Mouse (Mus musculus): ENCODE results near the gene Krtap9-1. TPM values are rescaled to one million over a fixed set of nuclear protein-coding genes. Genes with fewer than 3 reads are reported as not detected.
"Not testable (repeated sequence)": the region's sequence is repeated elsewhere in the genome, so short reads cannot be mapped to it uniquely, and the experiment has no call there.

The Krtap9-1 gene
- not detected in 2 replicates for polyA plus RNA-seq (2012; ENCODE audit: insufficient read depth, insufficient read length, low replicate concordance, missing spikeins)

DNA sequence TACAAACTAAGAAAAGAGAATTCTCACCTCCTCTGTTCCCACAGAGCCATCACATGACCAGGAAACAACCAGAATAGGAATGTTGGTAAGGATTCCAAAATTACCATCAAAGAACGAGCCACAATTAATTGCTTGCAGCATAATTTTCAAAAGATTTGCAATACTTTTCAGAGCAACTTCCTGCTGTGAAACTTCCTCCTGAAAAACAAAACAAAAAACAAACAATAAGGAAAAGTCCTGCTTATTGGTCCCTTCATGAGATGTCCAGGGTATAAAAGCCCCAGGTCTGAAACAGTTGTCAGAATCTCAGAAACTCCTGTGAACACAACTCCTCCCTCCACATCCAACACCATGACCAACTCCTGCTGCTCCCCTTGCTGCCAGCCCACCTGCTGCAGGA is at the start of gene Krtap9-1:
Krtap9-1 (plus strand) TSS at position 301 of the 400 bp plus-strand sequence.
- not testable (repeated sequence) for H3K27ac ChIP-seq (ENCODE audit: insufficient read depth, low read depth, low read length); H3K4me3 ChIP-seq (ENCODE audit: insufficient read depth, low read depth, low read length); H3K4me1 ChIP-seq (ENCODE audit: control insufficient read depth, insufficient read depth, low read length)
- WGBS = 34% methylated on average over 1 of the region's 1 CpGs

DNA sequence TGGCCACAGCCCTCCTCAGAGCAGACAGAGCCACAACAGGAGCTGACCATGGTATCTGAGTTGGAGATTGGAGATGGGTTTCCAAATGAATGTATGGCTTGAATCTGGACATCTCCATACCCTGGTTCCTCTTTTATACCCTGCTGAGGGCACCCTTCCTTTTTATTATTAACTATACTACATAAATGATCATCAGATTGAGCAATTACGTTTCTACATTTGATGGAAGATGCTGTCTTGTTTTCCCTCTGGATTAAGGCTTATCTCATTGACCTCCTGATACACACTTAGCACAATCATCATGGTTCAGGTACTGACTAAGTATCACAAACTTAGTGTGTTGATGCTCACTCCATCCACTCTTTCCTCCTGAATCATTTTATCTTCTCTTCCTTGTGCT is 35.2 kb upstream of the Krtap9-1 start, which contains the start of gene 2300003K06Rik:
2300003K06Rik (minus strand) TSS at position 101 of the 400 bp plus-strand sequence.
- WGBS = 76% methylated on average over 1 of the region's 1 CpGs
- TF ChIP-seq POLR2A (IDR thresholded peaks at IDR 0.05; ENCODE audit: insufficient read depth, low read depth, low read length) (no peak), CTCF (IDR thresholded peaks at IDR 0.05; ENCODE audit: insufficient read depth, low read depth, low read length) (no peak)
- H3K4me1 ChIP-seq (ENCODE audit: control insufficient read depth, insufficient read depth, low read length) = no peaks in the 10 kb centered on the region
- no peak within 1 kb of the TSS for H3K27ac ChIP-seq (ENCODE audit: insufficient read depth, low read depth, low read length)
- H3K4me3 ChIP-seq (ENCODE audit: insufficient read depth, low read depth, low read length) = no peak within 1 kb of the TSS

DNA sequence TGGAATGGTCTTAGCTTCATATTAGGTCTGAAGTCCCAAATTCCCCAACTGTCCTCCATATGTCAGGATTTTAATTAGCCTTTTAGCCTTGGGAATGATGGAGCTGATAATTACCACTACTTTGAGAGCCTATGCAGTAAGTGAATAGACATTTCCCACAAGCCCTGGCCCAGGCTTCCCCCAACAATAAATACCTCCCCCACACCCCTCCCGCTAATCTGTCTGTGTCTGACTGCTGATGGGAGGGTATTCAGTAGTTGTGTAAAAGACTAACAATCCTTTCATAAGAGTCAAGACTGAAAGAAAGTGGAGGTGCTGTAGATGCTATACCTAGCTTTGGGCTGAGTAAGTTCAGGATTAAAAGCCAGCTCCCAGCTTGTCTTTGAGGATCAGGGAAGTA is 31.0 kb upstream of the Krtap9-1 start:
- H3K4me3 ChIP-seq (ENCODE audit: insufficient read depth, low read depth, low read length) = no peak overlapping the region
- TF ChIP-seq CTCF (IDR thresholded peaks at IDR 0.05; ENCODE audit: insufficient read depth, low read depth, low read length) = no peak
- no peak for TF ChIP-seq POLR2A (IDR thresholded peaks at IDR 0.05; ENCODE audit: insufficient read depth, low read depth, low read length)
- no peak overlapping the region for H3K27ac ChIP-seq (ENCODE audit: insufficient read depth, low read depth, low read length)
- no peaks in the 10 kb centered on the region for H3K4me1 ChIP-seq (ENCODE audit: control insufficient read depth, insufficient read depth, low read length)
- 40% methylated on average over 1 of the region's 1 CpGs for WGBS

DNA sequence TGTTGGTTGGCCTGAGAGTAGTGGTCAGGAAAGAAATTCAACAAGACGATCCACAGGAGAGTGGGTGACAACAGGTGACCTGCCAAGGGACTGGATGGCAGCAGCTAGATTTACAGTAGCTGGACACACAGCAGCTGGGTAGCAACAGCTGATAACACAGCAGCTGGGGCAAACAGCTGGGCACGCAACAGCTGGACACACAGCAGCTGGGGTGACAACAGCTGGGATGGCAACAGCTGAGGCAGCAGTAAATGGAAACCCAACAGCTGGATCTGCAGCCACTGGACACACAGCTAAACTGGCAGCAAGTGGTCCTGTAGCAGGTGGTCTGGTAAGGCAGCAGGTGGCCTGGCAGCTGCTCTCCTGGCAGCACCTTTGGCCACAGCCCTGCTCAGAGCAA is 26.4 kb upstream of the Krtap9-1 start:
- whole genome bisulfite sequencing = 96% methylated on average over 2 of the region's 2 CpGs
- no peaks in the 10 kb centered on the region for H3K4me1 ChIP-seq (ENCODE audit: control insufficient read depth, insufficient read depth, low read length)
- no peak overlapping the region for H3K27ac ChIP-seq (ENCODE audit: insufficient read depth, low read depth, low read length)
- TF ChIP-seq POLR2A (IDR thresholded peaks at IDR 0.05; ENCODE audit: insufficient read depth, low read depth, low read length) = no peak
- no peak for TF ChIP-seq CTCF (IDR thresholded peaks at IDR 0.05; ENCODE audit: insufficient read depth, low read depth, low read length)
- no peak overlapping the region for H3K4me3 ChIP-seq (ENCODE audit: insufficient read depth, low read depth, low read length)

DNA sequence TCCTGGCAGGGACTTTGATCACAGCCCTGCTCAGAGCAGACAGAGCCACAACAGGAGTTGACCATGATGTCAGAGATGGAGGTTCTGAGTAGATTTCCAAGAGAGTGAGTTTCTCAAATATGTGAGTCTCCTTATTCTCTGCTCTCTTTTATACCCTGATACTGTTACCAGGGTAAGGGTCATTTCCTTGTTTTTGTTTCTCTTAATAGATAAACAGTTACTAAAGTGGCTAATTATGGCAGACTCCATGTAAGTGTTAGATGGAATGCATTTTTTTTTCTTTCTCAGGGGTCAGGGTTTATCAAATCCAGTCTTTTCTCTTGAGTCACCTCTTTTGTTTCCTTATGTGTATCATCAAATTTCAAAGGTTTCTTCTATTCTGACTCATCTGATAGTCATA is 21.7 kb upstream of the Krtap9-1 start, which contains the start of gene Krtap4-16:
Krtap4-16 (minus strand) TSS at position 101 of the 400 bp plus-strand sequence.
- Histone ChIP-seq H3K27ac (ENCODE audit: insufficient read depth, low read depth, low read length) (no peak within 1 kb of the TSS), H3K4me3 (ENCODE audit: insufficient read depth, low read depth, low read length) (no peak within 1 kb of the TSS)
- TF ChIP-seq CTCF (IDR thresholded peaks at IDR 0.05; ENCODE audit: insufficient read depth, low read depth, low read length) = no peak
- no peak for TF ChIP-seq POLR2A (IDR thresholded peaks at IDR 0.05; ENCODE audit: insufficient read depth, low read depth, low read length)

DNA sequence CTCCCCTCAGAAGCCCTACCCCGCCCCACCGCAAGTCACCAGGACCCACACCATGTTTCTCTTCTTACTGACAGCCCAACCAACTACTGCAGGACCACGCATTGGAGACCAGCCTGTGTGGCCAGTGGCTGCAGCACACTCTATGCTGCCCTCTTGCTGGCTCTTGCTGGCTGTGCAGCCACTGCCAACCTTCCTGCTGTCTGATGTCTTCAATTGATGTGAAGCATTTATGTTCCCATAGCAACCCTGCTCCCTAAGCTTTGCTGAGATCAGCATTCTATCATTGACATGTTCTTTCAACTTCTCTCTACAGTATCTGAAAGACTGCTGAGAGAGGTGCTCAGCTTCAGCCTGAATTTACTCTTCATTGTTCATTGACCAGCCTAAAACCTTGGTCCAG is 19.1 kb upstream of the Krtap9-1 start:
- WGBS = 62% methylated on average over 3 of the region's 3 CpGs
- H3K4me3 ChIP-seq (ENCODE audit: insufficient read depth, low read depth, low read length) = no peak overlapping the region
- no peak for TF ChIP-seq POLR2A (IDR thresholded peaks at IDR 0.05; ENCODE audit: insufficient read depth, low read depth, low read length)
- TF ChIP-seq CTCF (IDR thresholded peaks at IDR 0.05; ENCODE audit: insufficient read depth, low read depth, low read length) = no peak
- H3K4me1 ChIP-seq (ENCODE audit: control insufficient read depth, insufficient read depth, low read length) = no peaks in the 10 kb centered on the region
- H3K27ac ChIP-seq (ENCODE audit: insufficient read depth, low read depth, low read length) = no peak overlapping the region

More for the DNA sequence above, 21.7 kb upstream of the Krtap9-1 start, which contains the start of gene Krtap4-16:
- H3K4me1 ChIP-seq (ENCODE audit: control insufficient read depth, insufficient read depth, low read length) = no peaks in the 10 kb centered on the region

DNA sequence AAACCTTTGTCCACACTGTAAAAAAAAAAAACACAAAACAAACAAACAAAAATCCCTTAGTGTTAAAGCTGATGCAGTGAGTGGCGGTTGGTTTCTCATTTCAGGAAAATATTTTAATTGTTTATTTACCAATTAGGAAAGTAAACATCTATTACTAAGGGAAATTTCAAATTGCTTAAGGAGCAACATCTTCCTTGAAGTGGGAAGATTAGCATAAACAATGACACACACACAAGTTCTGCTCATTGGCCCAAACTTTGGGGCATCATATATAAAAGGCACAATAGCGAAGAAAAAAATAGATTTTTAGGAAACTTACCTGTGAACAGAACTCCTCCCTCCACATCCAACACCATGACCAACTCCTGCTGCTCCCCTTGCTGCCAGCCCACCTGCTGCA is 15.6 kb upstream of the Krtap9-1 start, which contains the start of gene Gm11568:
Gm11568 (plus strand) TSS at position 301 of the 400 bp plus-strand sequence.
- no peak within 1 kb of the TSS for H3K4me3 ChIP-seq (ENCODE audit: insufficient read depth, low read depth, low read length)
- TF ChIP-seq POLR2A (IDR thresholded peaks at IDR 0.05; ENCODE audit: insufficient read depth, low read depth, low read length) (no peak), CTCF (IDR thresholded peaks at IDR 0.05; ENCODE audit: insufficient read depth, low read depth, low read length) (no peak)
- 88% methylated on average over 2 of the region's 2 CpGs for WGBS
- no peak within 1 kb of the TSS for H3K27ac ChIP-seq (ENCODE audit: insufficient read depth, low read depth, low read length)
- H3K4me1 ChIP-seq (ENCODE audit: control insufficient read depth, insufficient read depth, low read length) = no peaks in the 10 kb centered on the region

DNA sequence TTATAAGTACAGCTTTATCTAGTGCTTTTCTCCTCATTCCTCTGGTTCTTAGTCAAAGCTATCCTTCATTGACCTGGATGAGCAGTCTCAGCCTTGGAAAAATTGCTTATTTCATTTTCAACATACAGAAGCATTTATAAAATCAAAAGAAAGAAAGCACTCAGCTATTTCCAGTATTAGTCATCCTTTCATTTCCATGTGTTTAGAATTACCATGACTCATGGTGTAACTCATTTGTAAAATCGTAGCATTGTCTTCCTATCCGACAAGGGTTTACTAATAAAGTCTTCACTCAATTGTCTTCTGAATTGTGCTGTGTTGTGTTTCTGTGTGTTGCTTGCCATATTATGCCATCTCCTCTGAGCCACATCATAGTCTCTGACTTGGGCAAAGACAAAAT is 14.4 kb upstream of the Krtap9-1 start:
- no peak overlapping the region for H3K27ac ChIP-seq (ENCODE audit: insufficient read depth, low read depth, low read length)
- 32% methylated on average over 2 of the region's 2 CpGs for WGBS
- no peak overlapping the region for H3K4me3 ChIP-seq (ENCODE audit: insufficient read depth, low read depth, low read length)
- no peaks in the 10 kb centered on the region for H3K4me1 ChIP-seq (ENCODE audit: control insufficient read depth, insufficient read depth, low read length)
- TF ChIP-seq POLR2A (IDR thresholded peaks at IDR 0.05; ENCODE audit: insufficient read depth, low read depth, low read length) = no peak
- TF ChIP-seq CTCF (IDR thresholded peaks at IDR 0.05; ENCODE audit: insufficient read depth, low read depth, low read length) = no peak

DNA sequence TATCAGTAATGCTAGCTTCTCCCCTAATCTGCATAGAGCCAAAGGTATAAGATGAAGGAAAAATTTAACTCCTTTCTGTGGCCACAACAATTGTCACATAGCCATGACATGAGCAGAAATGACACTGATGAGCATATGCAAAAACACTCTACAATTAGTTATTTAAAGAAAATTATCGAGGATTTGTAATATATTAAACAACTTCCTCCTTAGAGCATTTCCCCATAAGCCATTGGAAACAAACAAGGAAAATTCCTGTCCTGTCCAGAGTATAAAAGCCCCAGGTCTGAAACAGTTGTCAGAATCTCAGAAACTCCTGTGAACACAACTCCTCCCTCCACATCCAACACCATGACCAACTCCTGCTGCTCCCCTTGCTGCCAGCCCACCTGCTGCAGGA is 9.0 kb upstream of the Krtap9-1 start, which contains the start of gene Gm11559:
Gm11559 (plus strand) TSS at position 301 of the 400 bp plus-strand sequence.
- H3K4me1 ChIP-seq (ENCODE audit: control insufficient read depth, insufficient read depth, low read length); H3K4me3 ChIP-seq (ENCODE audit: insufficient read depth, low read depth, low read length); H3K27ac ChIP-seq (ENCODE audit: insufficient read depth, low read depth, low read length): not testable (repeated sequence)
- WGBS = 66% methylated on average over 1 of the region's 1 CpGs

DNA sequence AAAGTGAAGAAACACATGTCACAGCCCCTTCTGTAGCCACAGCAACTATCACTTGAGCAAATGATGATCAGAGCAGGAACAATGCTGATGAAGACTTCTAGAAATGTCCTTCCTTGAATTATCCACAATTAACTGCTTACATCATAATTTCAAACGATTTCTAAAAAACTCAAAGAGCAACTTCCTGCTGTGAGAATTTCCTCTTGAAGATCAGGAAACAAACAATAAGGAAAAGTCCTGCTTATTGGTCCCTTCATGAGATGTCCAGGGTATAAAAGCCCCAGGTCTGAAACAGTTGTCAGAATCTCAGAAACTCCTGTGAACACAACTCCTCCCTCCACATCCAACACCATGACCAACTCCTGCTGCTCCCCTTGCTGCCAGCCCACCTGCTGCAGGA is 5.7 kb downstream of the Krtap9-1 start, which contains the start of gene Gm11567:
Gm11567 (plus strand) TSS at position 301 of the 400 bp plus-strand sequence.
- WGBS = 49% methylated on average over 1 of the region's 1 CpGs
- not testable (repeated sequence) for H3K27ac ChIP-seq (ENCODE audit: insufficient read depth, low read depth, low read length); H3K4me3 ChIP-seq (ENCODE audit: insufficient read depth, low read depth, low read length); H3K4me1 ChIP-seq (ENCODE audit: control insufficient read depth, insufficient read depth, low read length)

Measured in olfactory bulb, adult 2 months (tissue).